Mouse (Mus musculus): ENCODE measurements around the gene Lrrc8b. TPM values are rescaled to one million over a fixed set of nuclear protein-coding genes. Genes with fewer than 3 reads are reported as not detected.

The Lrrc8b gene
- polyA plus RNA-seq, 1 experiment from 2014 or later: 28.5 TPM

GRCm38 (mm10) chr5:105415951-105416675, 538 bp downstream of the Lrrc8b start:
- ATAC-seq (ENCODE audit: low FRiP score, low TSS enrichment) (peak; percentile 63), DNase-seq (peak; percentile 47)
- Histone ChIP-seq H3K27me3 (ENCODE audit: control insufficient read depth, insufficient read depth, low read length) (no peaks in the 10 kb centered on the region), H3K36me3 (ENCODE audit: control insufficient read depth, insufficient read depth, low read length) (no peaks in the 10 kb centered on the region), H3K27ac (replicated peaks; ENCODE audit: low read depth, low read length) (peak overlapping the region; percentile 89), H3K9ac (replicated peaks; ENCODE audit: low read length) (peak overlapping the region; percentile 97), H3K4me1 (ENCODE audit: control insufficient read depth, insufficient read depth, low read length) (peaks cover 11% of the 10 kb centered on the region; the same call in 1 of the 2 replicates), H3K4me3 (replicated peaks; ENCODE audit: low read depth, low read length) (peak overlapping the region; percentile 71), H3K4me2 (ENCODE audit: low read length) (peak overlapping the region; percentile 62), H3K9me3 (ENCODE audit: control insufficient read depth, low read length) (peaks cover 15% of the 10 kb centered on the region)
- WGBS: 3% methylated on average over 24 of the region's 36 CpGs

- H3K27ac ChIP-seq (replicated peaks; ENCODE audit: low read depth, low read length): no peak overlapping the region
- 83% methylated on average over 8 of the region's 8 CpGs for WGBS
- H3K9me3 ChIP-seq (ENCODE audit: control insufficient read depth, low read length): peaks cover 15% of the 10 kb centered on the region
- no peaks in the 10 kb centered on the region for H3K36me3 ChIP-seq (ENCODE audit: control insufficient read depth, insufficient read depth, low read length)
- H3K9ac ChIP-seq (replicated peaks; ENCODE audit: low read length): no peak overlapping the region
- DNase-seq: no peak
- no peaks in the 10 kb centered on the region for H3K27me3 ChIP-seq (ENCODE audit: control insufficient read depth, insufficient read depth, low read length)
- no peak for ATAC-seq (ENCODE audit: low FRiP score, low TSS enrichment)
- no peak overlapping the region for H3K4me3 ChIP-seq (replicated peaks; ENCODE audit: low read depth, low read length)
- peaks cover 11% of the 10 kb centered on the region; the same call in 1 of the 2 replicates for H3K4me1 ChIP-seq (ENCODE audit: control insufficient read depth, insufficient read depth, low read length)
- no peak overlapping the region for H3K4me2 ChIP-seq (ENCODE audit: low read length)
Observed at GRCm38 (mm10) chr5:105417217-105417616, 1.6 kb downstream of the Lrrc8b start.

- Histone ChIP-seq H3K9me3 (ENCODE audit: control insufficient read depth, low read length) (peaks cover 15% of the 10 kb centered on the region), H3K9ac (replicated peaks; ENCODE audit: low read length) (no peak overlapping the region), H3K27me3 (ENCODE audit: control insufficient read depth, insufficient read depth, low read length) (no peaks in the 10 kb centered on the region), H3K27ac (replicated peaks; ENCODE audit: low read depth, low read length) (no peak overlapping the region), H3K4me3 (replicated peaks; ENCODE audit: low read depth, low read length) (no peak overlapping the region), H3K4me1 (ENCODE audit: control insufficient read depth, insufficient read depth, low read length) (peaks cover 11% of the 10 kb centered on the region; the same call in 1 of the 2 replicates), H3K36me3 (ENCODE audit: control insufficient read depth, insufficient read depth, low read length) (no peaks in the 10 kb centered on the region), H3K4me2 (ENCODE audit: low read length) (no peak overlapping the region)
- DNase-seq: no peak
- 94% methylated on average over 7 of the region's 7 CpGs for WGBS
- no peak for ATAC-seq (ENCODE audit: low FRiP score, low TSS enrichment)
Observed at GRCm38 (mm10) chr5:105418364-105418763, 2.8 kb downstream of the Lrrc8b start.

GRCm38 (mm10) chr5:105418851-105419250, 3.3 kb downstream of the Lrrc8b start:
- no peak for DNase-seq
- no peak overlapping the region for H3K9ac ChIP-seq (replicated peaks; ENCODE audit: low read length)
- ATAC-seq (ENCODE audit: low FRiP score, low TSS enrichment): no peak
- H3K27me3 ChIP-seq (ENCODE audit: control insufficient read depth, insufficient read depth, low read length): no peaks in the 10 kb centered on the region
- H3K4me3 ChIP-seq (replicated peaks; ENCODE audit: low read depth, low read length): no peak overlapping the region
- H3K36me3 ChIP-seq (ENCODE audit: control insufficient read depth, insufficient read depth, low read length): no peaks in the 10 kb centered on the region
- no peak overlapping the region for H3K4me2 ChIP-seq (ENCODE audit: low read length)
- 96% methylated on average over 5 of the region's 5 CpGs for WGBS
- H3K4me1 ChIP-seq (ENCODE audit: control insufficient read depth, insufficient read depth, low read length): peaks cover 11% of the 10 kb centered on the region; the same call in 1 of the 2 replicates
- no peak overlapping the region for H3K27ac ChIP-seq (replicated peaks; ENCODE audit: low read depth, low read length)
- peaks cover 15% of the 10 kb centered on the region for H3K9me3 ChIP-seq (ENCODE audit: control insufficient read depth, low read length)

GRCm38 (mm10) chr5:105425587-105425986, 10.0 kb downstream of the Lrrc8b start:
- no peak overlapping the region for H3K27ac ChIP-seq (replicated peaks; ENCODE audit: low read depth, low read length)
- no peak overlapping the region for H3K4me3 ChIP-seq (replicated peaks; ENCODE audit: low read depth, low read length)
- no peak overlapping the region for H3K9ac ChIP-seq (replicated peaks; ENCODE audit: low read length)
- ATAC-seq (ENCODE audit: low FRiP score, low TSS enrichment) (no peak), DNase-seq (no peak)
- peaks cover 7% of the 10 kb centered on the region; the same call in 1 of the 2 replicates for H3K36me3 ChIP-seq (ENCODE audit: control insufficient read depth, insufficient read depth, low read length)
- H3K9me3 ChIP-seq (ENCODE audit: control insufficient read depth, low read length): peaks cover 11% of the 10 kb centered on the region
- H3K4me1 ChIP-seq (ENCODE audit: control insufficient read depth, insufficient read depth, low read length): no peaks in the 10 kb centered on the region
- H3K27me3 ChIP-seq (ENCODE audit: control insufficient read depth, insufficient read depth, low read length): no peaks in the 10 kb centered on the region
- no peak overlapping the region for H3K4me2 ChIP-seq (ENCODE audit: low read length)
- WGBS: 92% methylated on average over 2 of the region's 2 CpGs

- no peaks in the 10 kb centered on the region for H3K4me1 ChIP-seq (ENCODE audit: control insufficient read depth, insufficient read depth, low read length)
- no peak overlapping the region for H3K9ac ChIP-seq (replicated peaks; ENCODE audit: low read length)
- no peak overlapping the region for H3K4me3 ChIP-seq (replicated peaks; ENCODE audit: low read depth, low read length)
- DNase-seq (no peak), ATAC-seq (ENCODE audit: low FRiP score, low TSS enrichment) (no peak)
- no peak overlapping the region for H3K4me2 ChIP-seq (ENCODE audit: low read length)
- no peaks in the 10 kb centered on the region for H3K27me3 ChIP-seq (ENCODE audit: control insufficient read depth, insufficient read depth, low read length)
- H3K36me3 ChIP-seq (ENCODE audit: control insufficient read depth, insufficient read depth, low read length): peaks cover 7% of the 10 kb centered on the region; the same call in 1 of the 2 replicates
- H3K27ac ChIP-seq (replicated peaks; ENCODE audit: low read depth, low read length): no peak overlapping the region
- H3K9me3 ChIP-seq (ENCODE audit: control insufficient read depth, low read length): peaks cover 11% of the 10 kb centered on the region
- WGBS: 78% methylated on average over 7 of the region's 7 CpGs
Observed at GRCm38 (mm10) chr5:105427326-105427725, 11.8 kb downstream of the Lrrc8b start.

GRCm38 (mm10) chr5:105428265-105428974, 12.8 kb downstream of the Lrrc8b start:
- Histone ChIP-seq H3K36me3 (ENCODE audit: control insufficient read depth, insufficient read depth, low read length) (peaks cover 7% of the 10 kb centered on the region; the same call in 1 of the 2 replicates), H3K27me3 (ENCODE audit: control insufficient read depth, insufficient read depth, low read length) (no peaks in the 10 kb centered on the region), H3K9me3 (ENCODE audit: control insufficient read depth, low read length) (peaks cover 11% of the 10 kb centered on the region), H3K27ac (replicated peaks; ENCODE audit: low read depth, low read length) (no peak overlapping the region), H3K9ac (replicated peaks; ENCODE audit: low read length) (no peak overlapping the region), H3K4me1 (ENCODE audit: control insufficient read depth, insufficient read depth, low read length) (no peaks in the 10 kb centered on the region), H3K4me2 (ENCODE audit: low read length) (no peak overlapping the region), H3K4me3 (replicated peaks; ENCODE audit: low read depth, low read length) (no peak overlapping the region)
- no peak for ATAC-seq (ENCODE audit: low FRiP score, low TSS enrichment)
- peak; percentile 9 for DNase-seq
- WGBS: 78% methylated on average over 12 of the region's 12 CpGs

GRCm38 (mm10) chr5:105430148-105430547, 14.6 kb downstream of the Lrrc8b start:
- no peak overlapping the region for H3K4me3 ChIP-seq (replicated peaks; ENCODE audit: low read depth, low read length)
- 91% methylated on average over 8 of the region's 8 CpGs for WGBS
- no peak overlapping the region for H3K27ac ChIP-seq (replicated peaks; ENCODE audit: low read depth, low read length)
- H3K9me3 ChIP-seq (ENCODE audit: control insufficient read depth, low read length): peaks cover 4% of the 10 kb centered on the region
- peaks cover 5% of the 10 kb centered on the region; the same call in 1 of the 2 replicates for H3K36me3 ChIP-seq (ENCODE audit: control insufficient read depth, insufficient read depth, low read length)
- no peak overlapping the region for H3K9ac ChIP-seq (replicated peaks; ENCODE audit: low read length)
- ATAC-seq (ENCODE audit: low FRiP score, low TSS enrichment) (no peak), DNase-seq (no peak)
- no peak overlapping the region for H3K4me2 ChIP-seq (ENCODE audit: low read length)
- H3K4me1 ChIP-seq (ENCODE audit: control insufficient read depth, insufficient read depth, low read length): no peaks in the 10 kb centered on the region
- H3K27me3 ChIP-seq (ENCODE audit: control insufficient read depth, insufficient read depth, low read length): no peaks in the 10 kb centered on the region

Data from midbrain, embryonic 14.5 days (tissue).